Mouse (Mus musculus) heart, postnatal 0 days (tissue): Measurements from ENCODE around the gene Dock7. TPM values are rescaled to one million over a fixed set of nuclear protein-coding genes. Genes with fewer than 3 reads are reported as not detected.

Experiments
- ATAC-seq: fragments of 200-750 bp; cut with Nextera tagmentation; 2 replicates; pipeline ENCODE4 v1.8.0; 2017; ENCODE audit warnings: low read depth, moderate number of reproducible peaks, moderate library complexity; ENCODE audit not compliant: insufficient read depth
- DNase-seq: peaks from one replicate; pipeline ENCODE4 v3.0.0-alpha.2; 2016; ENCODE audit warnings: low spot score
- H3K27ac ChIP-seq: fragments of 300-500 bp; sonication (generic); 2 replicates; pipeline ENCODE4 v1.5.1; 2014; ENCODE audit warnings: low read depth, mild to moderate bottlenecking
- H3K27me3 ChIP-seq: fragments of 300-500 bp; sonication (generic); 2 replicates; pipeline ENCODE4 v1.6.1; 2014; ENCODE audit warnings: low read length, mixed read lengths; ENCODE audit not compliant: control insufficient read depth, insufficient read depth
- H3K36me3 ChIP-seq: fragments of 300-500 bp; sonication (generic); replicated peaks from 2 replicates; pipeline ENCODE4 v1.6.1; 2014; ENCODE audit warnings: low read length, mixed read lengths; ENCODE audit not compliant: control insufficient read depth, insufficient read depth
- H3K4me1 ChIP-seq: fragments of 300-500 bp; sonication (generic); 2 replicates; pipeline ENCODE4 v1.6.1; 2014; ENCODE audit warnings: antibody characterized with exemption; ENCODE audit not compliant: control insufficient read depth, insufficient read depth
- H3K4me2 ChIP-seq: fragments of 300-500 bp; sonication (generic); 2 replicates; pipeline ENCODE4 v1.6.1; 2014; ENCODE audit warnings: low read depth, mild to moderate bottlenecking, low read length, moderate library complexity
- H3K4me3 ChIP-seq: fragments of 300-500 bp; sonication (generic); 2 replicates; pipeline ENCODE4 v1.5.1; 2014; ENCODE audit warnings: low read depth, low read length
- H3K9ac ChIP-seq: fragments of 300-500 bp; sonication (generic); replicated peaks from 2 replicates; pipeline ENCODE4 v1.6.1; 2014; ENCODE audit warnings: low read depth, low read length, mixed read lengths
- H3K9me3 ChIP-seq: fragments of 300-500 bp; sonication (generic); replicated peaks from 2 replicates; pipeline ENCODE4 v1.6.1; 2016; ENCODE audit warnings: low read length; ENCODE audit not compliant: control insufficient read depth
- CTCF ChIP-seq: IDR thresholded peaks from 2 replicates; pipeline ENCODE4 v1.5.1; 2016; ENCODE audit warnings: antibody characterized with exemption, control low read depth, low read depth
- EP300 ChIP-seq: IDR thresholded peaks from 2 replicates; pipeline ENCODE4 v1.6.1; 2016; ENCODE audit warnings: antibody characterized with exemption, low read depth
- WGBS: fragments of 180-500 bp; shearing (Covaris S2); extraction: QIAGEN DNeasy Blood & Tissue Kit; methylation state at CpG from one replicate; pipeline ENCODE4 v1.1.7; 2014; 5-methylcytosine and 5-hydroxymethylcytosine counted together
- polyA plus RNA-seq: library from polyadenylated mRNA; unstranded; fragments of >200 nt; fragmentation: Nextera tagmentation; extraction: Ambion mirVana; gene quantifications from 2 replicates; pipeline ENCODE4 v1.2.1, GENCODE M21; 2015
- total RNA-seq: library from RNA; depleted of rRNA; stranded (reverse); fragments of >200 nt; gene quantifications from 2 replicates; pipeline ENCODE4 v1.2.3, GENCODE M21; 2014; ENCODE audit warnings: low replicate concordance

The Dock7 gene
- total and polyA plus RNA-seq, 2 experiments from 2014 or later, result 10.2 to 17.4 TPM

DNA sequence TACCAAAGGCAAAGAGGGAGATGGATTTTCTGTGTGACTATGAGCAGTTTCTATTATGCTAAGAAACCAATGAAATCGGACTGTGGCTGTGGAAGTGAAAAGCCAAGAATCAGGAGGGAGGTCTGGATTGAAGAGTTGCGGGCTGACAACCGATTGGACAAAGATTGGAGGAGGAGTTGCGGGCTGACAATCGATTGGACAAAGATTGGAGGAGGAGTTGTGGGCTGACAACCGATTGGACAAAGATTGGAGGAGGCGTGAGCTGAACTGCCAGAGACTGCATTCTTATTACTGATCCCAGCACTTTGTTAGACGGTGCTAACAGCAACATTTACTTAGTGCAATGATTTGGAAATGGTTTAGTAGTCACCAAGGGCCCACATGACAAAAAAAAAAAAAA, 12.6 kb upstream of the Dock7 start:
- H3K4me3 ChIP-seq, result no peak overlapping the region
- no peak overlapping the region for H3K9ac ChIP-seq
- H3K4me2 ChIP-seq, result no peak overlapping the region
- no peaks in the 10 kb centered on the region for H3K36me3 ChIP-seq
- no peak overlapping the region for H3K27ac ChIP-seq
- ATAC-seq (no peak), DNase-seq (no peak)
- H3K9me3 ChIP-seq, result no peaks in the 10 kb centered on the region
- no peaks in the 10 kb centered on the region for H3K27me3 ChIP-seq
- TF ChIP-seq EP300 (no peak), CTCF (no peak)
- WGBS, result 93% methylated on average over 8 of the region's 8 CpGs
- H3K4me1 ChIP-seq, result peaks cover 6% of the 10 kb centered on the region; the same call in 1 of the 2 replicates

DNA sequence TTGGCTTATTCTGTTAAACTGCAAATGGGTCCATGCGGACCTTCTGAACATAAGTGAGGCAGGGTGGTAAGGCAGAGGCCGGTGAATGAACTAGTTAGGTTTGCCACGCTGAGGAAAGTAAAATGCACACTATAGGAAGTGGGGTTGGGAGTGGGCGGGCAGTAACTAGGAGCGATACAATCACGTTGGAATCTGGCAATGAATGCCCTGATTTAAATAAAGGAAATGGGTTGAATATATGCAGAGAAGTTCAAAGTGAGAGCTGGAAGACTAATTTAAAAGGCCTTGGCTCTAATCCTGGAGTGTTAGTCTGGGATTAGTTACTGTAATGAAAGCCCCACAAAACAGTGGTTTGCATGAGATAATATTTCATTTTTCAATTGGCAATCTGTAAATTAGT, 12.0 kb upstream of the Dock7 start:
- no peak for DNase-seq

DNA sequence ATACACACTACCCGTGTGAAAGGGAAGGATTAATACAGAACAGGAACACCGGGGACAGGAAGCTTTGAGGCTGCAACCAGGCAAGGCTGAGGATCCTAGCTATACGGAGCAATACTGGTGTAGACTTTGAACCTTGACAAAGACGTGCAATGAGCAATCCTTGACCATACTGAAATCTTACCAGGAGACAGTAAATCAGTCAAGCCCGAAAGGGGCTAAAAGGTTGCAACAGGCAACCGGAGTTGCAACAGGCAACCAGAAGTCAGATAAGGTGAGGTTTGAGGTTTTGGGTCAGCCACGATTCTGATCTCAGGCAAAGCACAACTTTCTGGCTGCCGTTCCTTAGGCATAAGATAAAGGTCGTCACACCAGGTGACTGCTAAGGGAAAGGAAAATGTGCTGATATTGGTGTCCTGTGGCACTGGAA, 10.5 kb upstream of the Dock7 start:
- no peaks in the 10 kb centered on the region for H3K4me1 ChIP-seq
- H3K9me3 ChIP-seq, result no peaks in the 10 kb centered on the region
- H3K9ac ChIP-seq, result no peak overlapping the region
- H3K27me3 ChIP-seq, result no peaks in the 10 kb centered on the region
- 61% methylated on average over 9 of the region's 9 CpGs for WGBS
- no peak for DNase-seq
- no peaks in the 10 kb centered on the region for H3K36me3 ChIP-seq
- ATAC-seq, result no peak
- no peak overlapping the region for H3K27ac ChIP-seq
- H3K4me3 ChIP-seq, result no peak overlapping the region
- TF ChIP-seq EP300 (no peak), CTCF (no peak)
- no peak overlapping the region for H3K4me2 ChIP-seq

More for the DNA sequence above, 12.0 kb upstream of the Dock7 start:
- no peak for ATAC-seq
- Histone ChIP-seq H3K9ac (no peak overlapping the region), H3K27me3 (no peaks in the 10 kb centered on the region), H3K27ac (no peak overlapping the region), H3K9me3 (no peaks in the 10 kb centered on the region), H3K36me3 (no peaks in the 10 kb centered on the region), H3K4me2 (no peak overlapping the region), H3K4me3 (no peak overlapping the region), H3K4me1 (no peaks in the 10 kb centered on the region)
- 69% methylated on average over 6 of the region's 6 CpGs for WGBS
- TF ChIP-seq EP300 (no peak), CTCF (no peak)

DNA sequence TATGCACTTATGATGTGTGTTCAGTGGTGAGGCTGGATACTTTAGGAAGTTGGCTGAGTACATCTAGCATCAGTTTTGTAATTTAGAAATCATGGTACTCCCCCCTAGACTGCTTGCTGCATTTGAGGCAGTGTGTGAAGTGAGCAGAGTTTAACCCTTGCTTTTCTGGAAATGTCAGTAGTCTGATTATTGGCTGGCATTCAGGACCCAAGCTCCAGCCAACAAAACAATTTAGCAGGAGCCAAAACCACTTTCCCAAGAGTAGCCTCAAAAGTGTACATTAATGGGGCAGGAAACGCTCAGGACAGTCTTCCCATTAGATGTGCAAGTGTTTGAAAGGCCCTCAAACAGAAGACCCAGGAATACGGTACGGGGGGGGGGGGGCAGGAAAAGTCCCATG, 2.8 kb upstream of the Dock7 start:
- Histone ChIP-seq H3K4me2 (no peak overlapping the region), H3K4me1 (peaks cover 13% of the 10 kb centered on the region; the same call in 1 of the 2 replicates), H3K9me3 (no peaks in the 10 kb centered on the region), H3K4me3 (no peak overlapping the region), H3K9ac (no peak overlapping the region), H3K27ac (no peak overlapping the region), H3K36me3 (no peaks in the 10 kb centered on the region), H3K27me3 (no peaks in the 10 kb centered on the region)
- ATAC-seq (no peak), DNase-seq (no peak)
- TF ChIP-seq CTCF (no peak), EP300 (no peak)
- 50% methylated on average over 3 of the region's 3 CpGs for WGBS

DNA sequence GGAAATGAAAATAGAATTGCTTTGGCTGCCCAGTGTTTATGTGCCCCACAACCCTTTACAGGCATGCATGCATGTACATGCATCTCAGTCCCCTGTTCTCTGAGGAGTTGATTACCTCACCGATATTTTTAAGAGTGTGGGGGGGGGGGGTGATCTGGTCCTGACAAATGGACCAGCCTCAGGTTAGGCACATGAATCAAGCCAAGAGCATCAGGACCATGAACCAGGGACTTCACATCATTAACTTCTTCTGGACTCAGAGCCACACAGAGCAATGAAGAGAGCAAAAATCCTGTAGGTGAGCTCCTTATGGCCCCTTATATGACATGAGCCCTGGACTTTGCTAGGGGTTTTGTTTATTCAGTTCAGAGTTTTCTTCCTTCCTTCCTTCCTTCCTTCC, 2.1 kb upstream of the Dock7 start:
- Histone ChIP-seq H3K36me3 (no peaks in the 10 kb centered on the region), H3K4me3 (no peak overlapping the region), H3K27me3 (no peaks in the 10 kb centered on the region), H3K4me1 (peaks cover 13% of the 10 kb centered on the region; the same call in 1 of the 2 replicates), H3K9me3 (no peaks in the 10 kb centered on the region), H3K4me2 (no peak overlapping the region), H3K9ac (no peak overlapping the region), H3K27ac (no peak overlapping the region)
- DNase-seq (no peak), ATAC-seq (no peak)
- WGBS, result 72% methylated on average over 1 of the region's 1 CpGs
- no peak for TF ChIP-seq CTCF
- TF ChIP-seq EP300, result no peak

DNA sequence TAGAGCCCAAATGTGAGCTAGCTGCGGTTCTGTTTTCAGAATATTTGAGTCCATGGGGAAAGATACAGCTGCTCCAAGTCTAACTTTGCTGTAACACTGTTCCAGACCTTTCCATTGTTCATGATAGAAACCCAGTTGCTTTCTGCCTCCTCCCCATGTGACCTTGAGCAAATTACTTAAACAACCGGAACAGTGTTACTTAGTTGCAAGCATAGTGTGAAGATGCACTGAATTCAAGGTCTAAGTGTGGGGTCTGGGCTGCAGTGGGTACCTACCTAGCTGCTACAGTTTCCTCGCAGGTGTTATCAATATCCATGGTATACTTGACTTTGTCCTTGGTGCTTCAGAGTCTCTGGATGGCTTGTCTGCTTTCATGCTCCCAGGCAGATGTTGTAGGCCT, 1.3 kb upstream of the Dock7 start:
- no peak for TF ChIP-seq CTCF
- no peak for TF ChIP-seq EP300
- WGBS, result 61% methylated on average over 3 of the region's 3 CpGs
- DNase-seq (no peak), ATAC-seq (no peak)
- H3K9ac ChIP-seq, result no peak overlapping the region
- H3K9me3 ChIP-seq, result no peaks in the 10 kb centered on the region
- peaks cover 13% of the 10 kb centered on the region; the same call in 1 of the 2 replicates for H3K4me1 ChIP-seq
- H3K4me2 ChIP-seq, result no peak overlapping the region
- H3K27me3 ChIP-seq, result no peaks in the 10 kb centered on the region
- no peak overlapping the region for H3K27ac ChIP-seq
- H3K4me3 ChIP-seq, result no peak overlapping the region
- H3K36me3 ChIP-seq, result no peaks in the 10 kb centered on the region
